Mouse (Mus musculus): ENCODE measurements around the gene Kcnmb1. TPM values are rescaled to one million over a fixed set of nuclear protein-coding genes. Genes with fewer than 3 reads are reported as not detected.
A peak's percentile ranks its signal among the peaks of the same experiment; 100 is the strongest.

Kcnmb1 gene
- polyA plus RNA-seq, 1 experiment from 2014 or later, result 0.05 TPM

DNA sequence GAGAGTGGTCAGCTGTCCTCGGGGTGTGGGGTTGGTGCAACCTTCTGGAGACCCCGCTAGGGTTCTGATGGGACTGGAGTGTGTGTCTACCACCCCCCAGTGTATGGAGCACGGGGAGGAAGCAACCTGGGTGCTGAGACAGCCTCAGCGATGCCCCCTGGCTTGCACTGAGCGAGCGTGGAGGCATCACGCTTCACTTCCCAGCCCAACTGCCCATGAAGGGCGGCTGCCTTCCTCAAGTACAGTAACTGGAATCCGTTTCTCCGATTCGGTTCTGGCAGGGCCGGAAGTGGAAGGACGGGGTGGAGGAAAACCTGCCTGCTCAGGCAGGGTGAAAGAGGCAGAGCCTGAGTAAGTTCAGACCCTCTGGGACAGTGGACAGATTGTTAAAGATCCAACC, 41.4 kb upstream of the Kcnmb1 start:
- H3K9me3 ChIP-seq (ENCODE audit: low read length), result no peaks in the 10 kb centered on the region
- no peak overlapping the region for H3K4me2 ChIP-seq (ENCODE audit: low read depth, low read length)
- H3K27me3 ChIP-seq (ENCODE audit: insufficient read depth, low read length), result 0 out of 2 replicates have a peak, but pooled peaks cover 3% of the 10 kb centered on the region
- DNase-seq, result no peak
- TF ChIP-seq EP300 (IDR thresholded peaks at IDR 0.05; ENCODE audit: low read depth) (no peak), CTCF (IDR thresholded peaks at IDR 0.05; ENCODE audit: low read depth) (no peak)
- no peak for ATAC-seq
- no peaks in the 10 kb centered on the region for H3K36me3 ChIP-seq (replicated peaks; ENCODE audit: insufficient read depth, low read length)
- H3K27ac ChIP-seq (ENCODE audit: low read depth), result no peak overlapping the region
- H3K4me1 ChIP-seq (ENCODE audit: insufficient read depth), result no peaks in the 10 kb centered on the region
- H3K4me3 ChIP-seq (ENCODE audit: low read depth, low read length), result no peak overlapping the region
- WGBS (ENCODE audit: insufficient replicate concordance), result 75% methylated on average over 13 of the region's 13 CpGs
- H3K9ac ChIP-seq (replicated peaks), result no peak overlapping the region

DNA sequence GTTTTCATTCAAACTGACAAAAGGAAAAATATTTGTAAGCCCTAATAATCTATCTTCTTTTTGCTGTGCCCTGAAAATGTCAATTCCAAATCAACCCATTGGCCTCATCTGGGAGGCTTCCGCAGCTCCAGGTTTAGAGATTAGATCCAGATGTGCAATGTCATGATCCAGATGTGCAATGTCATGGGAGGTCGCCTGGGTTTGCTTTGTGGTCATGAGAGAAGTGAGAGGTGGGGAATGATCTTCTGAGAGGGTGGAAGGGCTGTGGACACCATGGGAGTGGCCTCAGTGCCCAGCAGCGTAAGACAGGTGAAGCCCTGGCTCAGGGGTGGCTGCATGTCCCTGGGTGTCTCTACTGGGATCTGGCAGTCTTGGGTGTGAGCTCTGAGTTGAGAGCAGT, 39.8 kb upstream of the Kcnmb1 start:
- peaks cover 2% of the 10 kb centered on the region; the same call in 1 of the 2 replicates for H3K4me1 ChIP-seq (ENCODE audit: insufficient read depth)
- H3K9ac ChIP-seq (replicated peaks), result no peak overlapping the region
- H3K36me3 ChIP-seq (replicated peaks; ENCODE audit: insufficient read depth, low read length), result no peaks in the 10 kb centered on the region
- no peak overlapping the region for H3K4me3 ChIP-seq (ENCODE audit: low read depth, low read length)
- 0 out of 2 replicates have a peak, but pooled peaks cover 3% of the 10 kb centered on the region for H3K27me3 ChIP-seq (ENCODE audit: insufficient read depth, low read length)
- H3K9me3 ChIP-seq (ENCODE audit: low read length), result no peaks in the 10 kb centered on the region
- DNase-seq (no peak), ATAC-seq (no peak)
- no peak overlapping the region for H3K4me2 ChIP-seq (ENCODE audit: low read depth, low read length)
- TF ChIP-seq CTCF (IDR thresholded peaks at IDR 0.05; ENCODE audit: low read depth), result no peak
- no peak for TF ChIP-seq EP300 (IDR thresholded peaks at IDR 0.05; ENCODE audit: low read depth)
- H3K27ac ChIP-seq (ENCODE audit: low read depth), result no peak overlapping the region
- WGBS (ENCODE audit: insufficient replicate concordance), result 65% methylated on average over 3 of the region's 3 CpGs

DNA sequence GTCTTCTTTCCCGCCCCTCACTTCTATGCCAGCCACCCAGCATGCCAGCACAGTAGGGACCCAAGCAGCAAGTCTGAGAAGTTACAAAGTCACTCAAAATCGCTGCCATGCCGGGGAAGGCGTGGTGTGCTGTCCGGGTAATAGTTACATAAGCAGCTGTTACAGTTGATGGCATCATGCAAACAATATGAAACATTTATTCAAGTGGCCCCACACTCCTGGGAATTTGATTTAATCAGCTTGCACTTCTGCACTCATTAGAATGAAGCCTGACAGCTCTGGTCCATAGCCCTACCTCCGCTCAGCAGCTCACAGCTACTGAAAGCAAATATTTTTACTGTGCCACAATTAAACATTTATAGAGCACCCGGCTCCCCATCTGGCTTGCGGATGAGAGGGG, 37.0 kb upstream of the Kcnmb1 start:
- H3K9ac ChIP-seq (replicated peaks), result no peak overlapping the region
- TF ChIP-seq CTCF (IDR thresholded peaks at IDR 0.05; ENCODE audit: low read depth) (no peak), EP300 (IDR thresholded peaks at IDR 0.05; ENCODE audit: low read depth) (no peak)
- H3K27me3 ChIP-seq (ENCODE audit: insufficient read depth, low read length), result no peaks in the 10 kb centered on the region
- ATAC-seq (no peak), DNase-seq (no peak)
- H3K27ac ChIP-seq (ENCODE audit: low read depth), result no peak overlapping the region
- peaks cover 2% of the 10 kb centered on the region; the same call in 1 of the 2 replicates for H3K4me1 ChIP-seq (ENCODE audit: insufficient read depth)
- H3K4me3 ChIP-seq (ENCODE audit: low read depth, low read length), result no peak overlapping the region
- no peaks in the 10 kb centered on the region for H3K9me3 ChIP-seq (ENCODE audit: low read length)
- 66% methylated on average over 8 of the region's 8 CpGs for WGBS (ENCODE audit: insufficient replicate concordance)
- H3K4me2 ChIP-seq (ENCODE audit: low read depth, low read length), result no peak overlapping the region
- H3K36me3 ChIP-seq (replicated peaks; ENCODE audit: insufficient read depth, low read length), result no peaks in the 10 kb centered on the region

DNA sequence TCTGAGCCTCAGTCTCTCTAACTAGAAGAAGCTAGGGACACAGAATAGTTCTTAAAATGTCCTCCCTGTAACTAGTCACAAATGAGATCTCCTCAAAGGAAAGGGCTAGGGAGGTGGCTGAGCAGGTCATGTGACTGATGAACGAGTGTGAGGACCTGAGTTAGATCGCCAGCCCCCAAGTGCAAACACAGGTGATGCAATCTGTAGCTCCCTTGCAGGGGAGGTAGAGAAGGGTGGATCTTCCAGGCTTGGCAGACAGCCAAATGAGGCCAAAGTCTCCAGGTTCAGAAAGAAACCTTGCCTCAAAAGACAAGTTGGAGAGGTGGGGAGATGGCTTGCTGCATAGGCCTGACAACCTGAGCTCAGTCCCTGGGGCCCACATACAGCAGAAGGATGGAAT, 36.3 kb upstream of the Kcnmb1 start:
- no peak for ATAC-seq
- Histone ChIP-seq H3K4me2 (ENCODE audit: low read depth, low read length) (no peak overlapping the region), H3K4me3 (ENCODE audit: low read depth, low read length) (no peak overlapping the region), H3K27ac (ENCODE audit: low read depth) (no peak overlapping the region), H3K9ac (replicated peaks) (no peak overlapping the region), H3K27me3 (ENCODE audit: insufficient read depth, low read length) (no peaks in the 10 kb centered on the region), H3K4me1 (ENCODE audit: insufficient read depth) (peaks cover 2% of the 10 kb centered on the region; the same call in 1 of the 2 replicates), H3K9me3 (ENCODE audit: low read length) (no peaks in the 10 kb centered on the region), H3K36me3 (replicated peaks; ENCODE audit: insufficient read depth, low read length) (no peaks in the 10 kb centered on the region)
- no peak for TF ChIP-seq CTCF (IDR thresholded peaks at IDR 0.05; ENCODE audit: low read depth)
- TF ChIP-seq EP300 (IDR thresholded peaks at IDR 0.05; ENCODE audit: low read depth), result no peak
- DNase-seq, result no peak
- 32% methylated on average over 2 of the region's 2 CpGs for WGBS (ENCODE audit: insufficient replicate concordance)

DNA sequence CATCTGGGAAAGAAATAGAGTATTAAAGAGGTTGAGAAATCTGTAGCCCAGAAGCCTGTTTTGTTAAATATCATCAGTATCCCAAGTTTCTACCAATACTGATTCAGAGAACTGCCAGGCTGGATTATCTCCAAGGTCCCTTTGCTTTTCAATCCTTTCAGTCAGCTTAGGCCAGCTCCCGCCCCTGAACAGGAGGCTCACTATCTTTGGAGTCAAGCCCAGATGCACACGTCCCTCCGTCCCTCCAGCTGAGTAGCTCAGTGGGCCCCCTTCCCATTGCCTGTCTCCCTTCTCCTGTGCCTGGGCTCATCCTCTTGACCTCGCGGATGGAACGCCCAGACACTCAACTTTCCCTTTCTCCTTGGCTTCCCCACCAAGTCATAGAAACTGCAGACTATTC, 35.5 kb upstream of the Kcnmb1 start:
- TF ChIP-seq EP300 (IDR thresholded peaks at IDR 0.05; ENCODE audit: low read depth), result no peak
- TF ChIP-seq CTCF (IDR thresholded peaks at IDR 0.05; ENCODE audit: low read depth), result no peak
- no peaks in the 10 kb centered on the region for H3K36me3 ChIP-seq (replicated peaks; ENCODE audit: insufficient read depth, low read length)
- no peak overlapping the region for H3K4me3 ChIP-seq (ENCODE audit: low read depth, low read length)
- no peak overlapping the region for H3K9ac ChIP-seq (replicated peaks)
- H3K27ac ChIP-seq (ENCODE audit: low read depth), result no peak overlapping the region
- ATAC-seq (no peak), DNase-seq (no peak)
- WGBS (ENCODE audit: insufficient replicate concordance), result 69% methylated on average over 6 of the region's 6 CpGs
- peaks cover 6% of the 10 kb centered on the region for H3K4me1 ChIP-seq (ENCODE audit: insufficient read depth)
- no peaks in the 10 kb centered on the region for H3K9me3 ChIP-seq (ENCODE audit: low read length)
- no peak overlapping the region for H3K4me2 ChIP-seq (ENCODE audit: low read depth, low read length)
- H3K27me3 ChIP-seq (ENCODE audit: insufficient read depth, low read length), result no peaks in the 10 kb centered on the region

DNA sequence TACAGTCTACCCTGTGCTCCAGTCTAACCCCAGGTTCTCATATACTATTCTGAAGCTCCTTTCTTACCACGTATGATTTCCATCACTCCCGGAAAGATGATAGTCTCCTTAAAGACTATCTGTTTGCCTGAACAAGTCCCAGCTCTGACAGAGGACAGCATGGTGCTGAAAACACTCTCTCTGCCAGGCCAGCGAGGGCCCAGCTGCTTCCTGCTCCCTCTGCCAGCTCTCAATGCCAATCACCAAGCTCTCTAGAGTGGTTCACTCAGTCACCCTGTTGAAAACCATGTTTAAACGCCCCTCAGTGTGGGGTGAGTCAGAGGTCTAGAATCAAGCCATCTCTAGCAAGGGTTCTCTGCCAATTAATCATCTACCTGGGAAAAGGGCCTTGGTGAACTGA, 35.0 kb upstream of the Kcnmb1 start:
- Histone ChIP-seq H3K9me3 (ENCODE audit: low read length) (no peaks in the 10 kb centered on the region), H3K9ac (replicated peaks) (no peak overlapping the region), H3K4me2 (ENCODE audit: low read depth, low read length) (no peak overlapping the region), H3K27ac (ENCODE audit: low read depth) (no peak overlapping the region), H3K4me1 (ENCODE audit: insufficient read depth) (peaks cover 8% of the 10 kb centered on the region), H3K27me3 (ENCODE audit: insufficient read depth, low read length) (no peaks in the 10 kb centered on the region), H3K36me3 (replicated peaks; ENCODE audit: insufficient read depth, low read length) (no peaks in the 10 kb centered on the region), H3K4me3 (ENCODE audit: low read depth, low read length) (no peak overlapping the region)
- whole genome bisulfite sequencing (ENCODE audit: insufficient replicate concordance), result 59% methylated on average over 4 of the region's 4 CpGs
- no peak for DNase-seq
- ATAC-seq, result no peak
- no peak for TF ChIP-seq EP300 (IDR thresholded peaks at IDR 0.05; ENCODE audit: low read depth)
- no peak for TF ChIP-seq CTCF (IDR thresholded peaks at IDR 0.05; ENCODE audit: low read depth)

- Histone ChIP-seq H3K9me3 (ENCODE audit: low read length) (no peaks in the 10 kb centered on the region), H3K4me2 (ENCODE audit: low read depth, low read length) (no peak overlapping the region), H3K27ac (ENCODE audit: low read depth) (no peak overlapping the region), H3K36me3 (replicated peaks; ENCODE audit: insufficient read depth, low read length) (no peaks in the 10 kb centered on the region), H3K4me3 (ENCODE audit: low read depth, low read length) (no peak overlapping the region), H3K27me3 (ENCODE audit: insufficient read depth, low read length) (no peaks in the 10 kb centered on the region), H3K4me1 (ENCODE audit: insufficient read depth) (peaks cover 8% of the 10 kb centered on the region), H3K9ac (replicated peaks) (no peak overlapping the region)
- WGBS (ENCODE audit: insufficient replicate concordance), result 28% methylated on average over 7 of the region's 7 CpGs
- DNase-seq (peak; percentile 47), ATAC-seq (no peak)
- TF ChIP-seq EP300 (IDR thresholded peaks at IDR 0.05; ENCODE audit: low read depth) (no peak), CTCF (IDR thresholded peaks at IDR 0.05; ENCODE audit: low read depth) (peak; percentile 74)
These were observed 34.2 kb upstream of the Kcnmb1 start for GRCm38 (mm10) chr11:33928658-33929057.
